ENCODE assay signal across 13 mouse cellular contexts in genomic region chr4:119973729-119974605, GRCm38 (mm10).
"Had no signal": no experiment of that assay in that cellular context is flagged by ENCODE, and none has a peak within 500 bp of the region (broad histone marks: within the 10 kb centered on the region; RNA-seq: fewer than 3 reads in every experiment).

No protein-coding gene starts in this region.

- H3K4me2 ChIP-seq: limb, embryonic 15.5 days; liver, embryonic 12.5 days; neural tube, embryonic 15.5 days had no signal

- H3K36me3 ChIP-seq: limb, embryonic 15.5 days; liver, embryonic 12.5 days; midbrain, embryonic 10.5 days; neural tube, embryonic 15.5 days had no signal

- H3K9ac ChIP-seq: limb, embryonic 15.5 days; liver, embryonic 12.5 days; neural tube, embryonic 15.5 days had no signal

- H3K9me3 ChIP-seq: limb, embryonic 15.5 days; liver, embryonic 12.5 days; midbrain, embryonic 10.5 days; neural tube, embryonic 15.5 days had no signal

- H3K27ac ChIP-seq: kidney, postnatal 0 days; limb, embryonic 15.5 days; liver, embryonic 12.5 days; midbrain, embryonic 10.5 days; neural tube, embryonic 15.5 days had no signal

- ATAC-seq: liver, embryonic 12.5 days had no signal

- H3K27me3 ChIP-seq: neural tube, embryonic 15.5 days had no signal

- H3K4me3 ChIP-seq: limb, embryonic 15.5 days; liver, embryonic 12.5 days; midbrain, embryonic 10.5 days; myocyte; neural tube, embryonic 15.5 days had no signal

- DNase-seq: kidney, adult 9 months; kidney, postnatal 36 days; layer of hippocampus, adult 9-11 months; layer of hippocampus, postnatal 36 days; right cerebral cortex, adult 18-20 months; right cerebral cortex, postnatal 25 days; thymus, postnatal 4 days had no signal

- H3K4me1 ChIP-seq: liver, embryonic 12.5 days had no signal
